Mouse (Mus musculus): ENCODE data around the gene Il4ra. TPM values are rescaled to one million over a fixed set of nuclear protein-coding genes. Genes with fewer than 3 reads are reported as not detected.

Il4ra gene
- total and polyA plus RNA-seq, 2 experiments: 11.3 to 24.0 TPM

DNA sequence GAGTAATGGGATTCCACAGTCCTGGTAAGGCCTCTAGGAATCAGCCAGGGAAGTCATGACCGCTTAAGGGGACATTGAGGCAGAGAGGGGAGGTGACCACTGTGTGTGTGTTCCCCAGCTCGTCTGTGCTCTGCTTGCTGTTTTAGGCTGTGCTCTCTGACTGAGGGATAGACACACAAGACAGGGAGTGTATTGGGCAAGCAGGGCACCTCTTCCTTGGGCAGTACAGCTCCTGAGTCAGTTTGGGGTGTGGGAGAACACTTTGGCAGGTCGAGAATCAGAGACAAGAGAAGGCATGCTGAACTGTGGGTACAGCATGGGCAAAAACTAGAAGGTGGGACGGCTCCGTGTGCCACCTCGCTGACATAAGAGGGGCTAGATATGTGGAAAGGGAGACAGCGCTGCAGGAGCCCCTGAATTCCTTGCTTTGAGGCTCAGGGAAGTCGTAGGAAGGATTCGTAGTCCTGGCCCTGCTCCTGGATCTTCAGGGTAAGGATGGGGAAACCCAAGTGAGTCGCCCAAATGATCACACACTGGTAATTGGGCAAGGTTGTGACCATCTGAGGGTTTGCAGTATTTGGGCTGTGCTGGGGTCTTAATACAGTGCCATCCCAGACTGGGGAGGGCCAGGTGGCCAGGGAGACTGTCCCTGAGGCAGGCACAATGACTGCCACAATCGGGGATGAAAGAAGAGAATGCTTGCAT lies 1.1 kb downstream of the Il4ra start:
- H3K27ac ChIP-seq (replicated peaks; ENCODE audit: insufficient read depth, low read depth, low read length): peak overlapping the region; percentile 86
- DNase-seq (ENCODE audit: extremely low read depth, low read depth, low spot score): peak; percentile 40
- peaks cover 48% of the 10 kb centered on the region for H3K4me1 ChIP-seq (ENCODE audit: control insufficient read depth, insufficient read depth, low read length)
- peaks cover 54% of the 10 kb centered on the region; the same call in 1 of the 2 replicates for H3K79me2 ChIP-seq (ENCODE audit: control insufficient read depth, insufficient read depth, low read length)
- TF ChIP-seq POLR2A (IDR thresholded peaks at IDR 0.05; ENCODE audit: extremely low read depth, insufficient read depth, low read length) (no peak), CTCF (IDR thresholded peaks at IDR 0.05; ENCODE audit: low read depth, low read length) (no peak)
- no peaks in the 10 kb centered on the region for H3K36me3 ChIP-seq (ENCODE audit: control insufficient read depth, insufficient read depth, low read length)
- no peaks in the 10 kb centered on the region for H3K27me3 ChIP-seq (ENCODE audit: control insufficient read depth, insufficient read depth, low read length)
- WGBS: 48% methylated on average over 11 of the region's 11 CpGs
- peak overlapping the region; percentile 82 for H3K4me3 ChIP-seq (ENCODE audit: insufficient read depth, low read depth, low read length)
- H3K9ac ChIP-seq (ENCODE audit: low read depth, low read length): peak overlapping the region; percentile 89

- H3K27me3 ChIP-seq (ENCODE audit: control insufficient read depth, insufficient read depth, low read length): no peaks in the 10 kb centered on the region
- DNase-seq (ENCODE audit: extremely low read depth, low read depth, low spot score): no peak
- H3K9ac ChIP-seq (ENCODE audit: low read depth, low read length): peak overlapping the region; percentile 89
- no peaks in the 10 kb centered on the region for H3K36me3 ChIP-seq (ENCODE audit: control insufficient read depth, insufficient read depth, low read length)
- 47% methylated on average over 13 of the region's 13 CpGs for WGBS
- H3K79me2 ChIP-seq (ENCODE audit: control insufficient read depth, insufficient read depth, low read length): peaks cover 60% of the 10 kb centered on the region; the same call in 1 of the 2 replicates
- H3K4me3 ChIP-seq (ENCODE audit: insufficient read depth, low read depth, low read length): peak overlapping the region; percentile 22
- H3K27ac ChIP-seq (replicated peaks; ENCODE audit: insufficient read depth, low read depth, low read length): peak overlapping the region; percentile 86; the same call in 1 of the 2 replicates
- TF ChIP-seq POLR2A (IDR thresholded peaks at IDR 0.05; ENCODE audit: extremely low read depth, insufficient read depth, low read length): no peak
- TF ChIP-seq CTCF (IDR thresholded peaks at IDR 0.05; ENCODE audit: low read depth, low read length): no peak
- peaks cover 52% of the 10 kb centered on the region for H3K4me1 ChIP-seq (ENCODE audit: control insufficient read depth, insufficient read depth, low read length)
Observed at GRCm38 (mm10) chr7:125553653-125554428, 1.9 kb downstream of the Il4ra start.

DNA sequence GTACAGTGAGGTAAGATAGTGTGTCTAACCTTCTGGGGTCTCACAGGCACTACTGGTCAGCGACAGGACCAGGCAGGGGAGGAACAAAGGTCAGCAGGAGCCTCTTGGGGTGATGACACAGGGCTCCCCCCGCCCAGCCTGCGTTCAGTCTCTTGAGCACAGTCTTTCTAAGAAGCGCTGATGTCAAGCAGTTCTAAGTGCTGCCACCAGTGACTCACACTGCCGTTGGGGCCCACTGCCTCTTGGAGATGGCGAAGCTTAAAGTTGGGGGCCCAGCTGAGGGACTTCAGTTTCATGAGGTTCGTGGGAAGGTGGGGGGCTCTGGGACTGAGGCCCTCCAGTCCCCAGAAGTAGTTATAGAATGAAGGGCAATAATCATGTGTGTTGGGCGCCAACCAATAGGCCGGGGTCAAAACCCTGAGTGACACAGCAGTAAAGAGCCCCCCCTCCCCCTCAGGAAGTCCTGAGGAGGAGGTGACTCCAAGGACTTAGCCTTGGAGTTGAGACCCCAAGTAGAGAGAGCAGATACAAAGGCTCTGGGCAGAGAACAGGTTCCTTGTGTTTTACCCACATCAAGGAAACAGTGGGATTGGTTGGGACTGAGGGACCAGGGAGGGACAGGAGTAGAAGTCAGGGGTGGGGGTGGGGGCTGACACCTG lies 2.7 kb downstream of the Il4ra start:
- Histone ChIP-seq H3K4me1 (ENCODE audit: control insufficient read depth, insufficient read depth, low read length) (peaks cover 54% of the 10 kb centered on the region), H3K36me3 (ENCODE audit: control insufficient read depth, insufficient read depth, low read length) (no peaks in the 10 kb centered on the region), H3K9ac (ENCODE audit: low read depth, low read length) (no peak overlapping the region), H3K79me2 (ENCODE audit: control insufficient read depth, insufficient read depth, low read length) (peaks cover 64% of the 10 kb centered on the region; the same call in 1 of the 2 replicates), H3K4me3 (ENCODE audit: insufficient read depth, low read depth, low read length) (no peak overlapping the region), H3K27ac (replicated peaks; ENCODE audit: insufficient read depth, low read depth, low read length) (no peak overlapping the region), H3K27me3 (ENCODE audit: control insufficient read depth, insufficient read depth, low read length) (no peaks in the 10 kb centered on the region)
- DNase-seq (ENCODE audit: extremely low read depth, low read depth, low spot score): no peak
- TF ChIP-seq CTCF (IDR thresholded peaks at IDR 0.05; ENCODE audit: low read depth, low read length): no peak
- 71% methylated on average over 9 of the region's 9 CpGs for WGBS

DNA sequence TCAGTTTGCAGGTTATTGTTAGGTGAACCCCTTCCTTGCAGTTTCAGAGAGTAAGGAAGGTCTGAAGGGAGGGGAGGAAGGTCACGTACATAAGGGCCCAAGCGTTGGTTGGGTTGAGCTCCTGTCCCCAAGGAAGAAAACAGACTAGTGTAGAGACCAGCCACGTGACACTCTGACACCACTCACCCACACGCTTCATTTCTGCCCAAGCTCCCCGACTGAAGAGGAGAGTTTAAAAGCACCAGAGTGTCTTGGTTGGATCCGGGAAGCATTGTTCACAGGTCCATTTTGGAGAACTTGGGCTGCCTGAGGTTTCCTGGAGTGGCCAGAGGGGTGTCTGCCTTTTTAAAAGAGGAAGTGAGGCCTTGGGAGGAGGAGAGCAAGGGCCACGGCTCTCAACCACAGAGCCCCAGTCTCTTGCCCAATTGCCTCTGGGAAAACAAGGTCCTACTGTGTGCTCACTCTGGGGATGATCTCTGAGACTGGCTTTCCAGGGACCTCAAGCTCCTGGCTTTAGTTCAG lies 3.5 kb downstream of the Il4ra start:
- peaks cover 73% of the 10 kb centered on the region; the same call in 1 of the 2 replicates for H3K79me2 ChIP-seq (ENCODE audit: control insufficient read depth, insufficient read depth, low read length)
- DNase-seq (ENCODE audit: extremely low read depth, low read depth, low spot score): peak; percentile 32
- WGBS: 36% methylated on average over 7 of the region's 7 CpGs
- H3K36me3 ChIP-seq (ENCODE audit: control insufficient read depth, insufficient read depth, low read length): no peaks in the 10 kb centered on the region
- no peak overlapping the region for H3K9ac ChIP-seq (ENCODE audit: low read depth, low read length)
- H3K4me1 ChIP-seq (ENCODE audit: control insufficient read depth, insufficient read depth, low read length): peaks cover 60% of the 10 kb centered on the region
- H3K27ac ChIP-seq (replicated peaks; ENCODE audit: insufficient read depth, low read depth, low read length): peak overlapping the region; percentile 23
- H3K27me3 ChIP-seq (ENCODE audit: control insufficient read depth, insufficient read depth, low read length): no peaks in the 10 kb centered on the region
- TF ChIP-seq CTCF (IDR thresholded peaks at IDR 0.05; ENCODE audit: low read depth, low read length) (no peak), POLR2A (IDR thresholded peaks at IDR 0.05; ENCODE audit: extremely low read depth, insufficient read depth, low read length) (no peak)
- H3K4me3 ChIP-seq (ENCODE audit: insufficient read depth, low read depth, low read length): no peak overlapping the region

DNA sequence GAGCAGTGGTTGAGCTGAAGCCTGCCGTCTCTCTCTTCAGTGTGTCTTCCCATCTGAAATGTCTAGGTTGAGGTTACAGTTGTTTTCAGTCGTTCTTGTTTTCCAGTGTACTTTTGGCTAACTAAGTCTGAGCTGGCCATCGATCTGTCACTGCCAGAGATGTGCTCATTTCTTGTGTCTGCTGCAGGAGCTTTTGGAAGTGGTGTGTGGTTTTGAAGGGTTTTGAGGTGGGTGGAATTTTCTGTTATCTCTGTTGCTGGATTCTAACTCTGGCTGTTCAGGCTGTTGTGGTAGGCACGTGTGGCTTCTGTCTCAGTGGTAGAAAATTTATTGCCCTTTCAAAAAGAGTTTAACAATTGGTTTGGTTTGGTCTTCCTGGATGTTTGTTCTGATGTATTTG lies 4.2 kb downstream of the Il4ra start:
- H3K27me3 ChIP-seq (ENCODE audit: control insufficient read depth, insufficient read depth, low read length): no peaks in the 10 kb centered on the region
- no peak overlapping the region for H3K9ac ChIP-seq (ENCODE audit: low read depth, low read length)
- H3K27ac ChIP-seq (replicated peaks; ENCODE audit: insufficient read depth, low read depth, low read length): peak overlapping the region; percentile 23; the same call in 1 of the 2 replicates
- TF ChIP-seq CTCF (IDR thresholded peaks at IDR 0.05; ENCODE audit: low read depth, low read length) (no peak), POLR2A (IDR thresholded peaks at IDR 0.05; ENCODE audit: extremely low read depth, insufficient read depth, low read length) (no peak)
- DNase-seq (ENCODE audit: extremely low read depth, low read depth, low spot score): peak; percentile 33
- H3K4me3 ChIP-seq (ENCODE audit: insufficient read depth, low read depth, low read length): no peak overlapping the region
- no peaks in the 10 kb centered on the region for H3K36me3 ChIP-seq (ENCODE audit: control insufficient read depth, insufficient read depth, low read length)
- peaks cover 78% of the 10 kb centered on the region; the same call in 1 of the 2 replicates for H3K79me2 ChIP-seq (ENCODE audit: control insufficient read depth, insufficient read depth, low read length)
- whole genome bisulfite sequencing: 44% methylated on average over 4 of the region's 4 CpGs
- H3K4me1 ChIP-seq (ENCODE audit: control insufficient read depth, insufficient read depth, low read length): peaks cover 63% of the 10 kb centered on the region
